Mouse (Mus musculus): ENCODE data around the gene Gnb2. TPM values are rescaled to one million over a fixed set of nuclear protein-coding genes. Genes with fewer than 3 reads are reported as not detected.

Gene Gnb2
- polyA plus RNA-seq (2015; fragmentation: Nextera tagmentation; extraction: Ambion mirVana), result 486 and 510 TPM in 2 replicates

DNA sequence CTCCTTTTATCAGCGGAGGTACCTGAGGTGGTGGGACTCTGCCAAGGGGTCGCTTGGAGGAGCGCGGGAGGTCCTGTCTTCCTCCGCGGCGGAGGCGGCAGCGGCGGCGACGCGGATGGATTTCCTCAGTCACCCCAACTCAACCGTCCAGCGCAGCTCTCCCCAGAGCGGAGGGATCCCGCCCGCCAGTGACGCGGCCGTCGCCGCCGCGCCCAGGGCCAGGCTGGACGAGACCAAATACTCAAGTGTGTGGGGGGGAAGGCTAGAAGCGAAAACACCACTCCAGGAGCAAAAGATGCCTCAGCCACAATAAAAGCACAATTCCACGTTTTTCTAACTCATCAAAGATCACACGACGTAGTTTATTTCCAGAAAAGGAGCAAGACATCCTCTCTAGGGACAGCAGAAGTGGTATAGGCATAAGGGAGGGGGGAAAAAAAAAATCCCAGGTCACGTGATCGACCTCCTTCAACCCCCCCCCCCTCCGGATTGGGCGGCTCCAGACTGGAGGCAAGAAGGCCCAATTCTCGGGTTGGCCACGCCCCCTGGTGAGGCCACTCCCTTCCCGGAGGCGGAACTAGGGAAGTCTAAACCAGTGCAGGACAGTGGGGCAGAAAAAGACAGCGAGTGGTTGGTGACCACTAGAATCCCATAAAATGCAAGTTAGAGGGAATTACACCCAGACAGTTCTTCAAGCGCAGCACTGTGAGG lies at the start of gene Gnb2, which contains the start of gene Epo:
Gene Gnb2, minus strand, starts transcription at position 394 of the 711 bp plus-strand sequence.
Gene Epo, minus strand, starts transcription at position 126 of the 711 bp plus-strand sequence.
- Histone ChIP-seq H3K4me1 (replicated peaks) (peaks cover 22% of the 10 kb centered on the region), H3K36me3 (peaks cover 20% of the 10 kb centered on the region), H3K4me2 (peak within 1 kb of the TSS; percentile 96), H3K27me3 (no peaks in the 10 kb centered on the region), H3K9me3 (no peaks in the 10 kb centered on the region), H3K27ac (replicated peaks) (peak within 1 kb of the TSS; percentile 97), H3K9ac (peak within 1 kb of the TSS; percentile 96), H3K4me3 (peak within 1 kb of the TSS; percentile 89)
- peak; percentile 62 for ATAC-seq (ENCODE audit: low read depth)
- WGBS, result under 1% methylated on average over 40 of the region's 40 CpGs

DNA sequence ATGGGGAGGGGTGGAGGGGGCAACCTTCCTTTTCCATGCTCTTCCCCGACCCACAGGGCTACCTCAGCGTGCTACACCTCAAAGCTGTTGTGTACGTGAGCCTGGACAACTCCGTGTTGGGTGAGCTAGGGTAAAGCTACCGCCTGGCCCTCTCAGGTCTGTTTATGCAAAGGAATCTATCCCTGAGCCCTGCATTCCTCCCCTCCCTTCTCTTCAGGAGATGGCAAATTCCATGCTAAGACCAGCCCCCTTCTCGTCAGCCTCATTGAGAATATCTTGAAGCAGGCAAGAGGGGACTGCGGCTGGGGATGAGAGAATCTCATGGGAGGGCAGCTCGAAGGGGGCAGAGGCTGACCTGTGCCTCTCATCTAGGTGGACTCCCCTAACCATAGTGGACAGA lies 49.4 kb upstream of the Gnb2 start:
- H3K9ac ChIP-seq, result peak overlapping the region; percentile 67
- WGBS, result 43% methylated on average over 8 of the region's 8 CpGs
- ATAC-seq (ENCODE audit: low read depth), result 0 out of 2 replicates have a peak, but pooled peaks have one; percentile 20

DNA sequence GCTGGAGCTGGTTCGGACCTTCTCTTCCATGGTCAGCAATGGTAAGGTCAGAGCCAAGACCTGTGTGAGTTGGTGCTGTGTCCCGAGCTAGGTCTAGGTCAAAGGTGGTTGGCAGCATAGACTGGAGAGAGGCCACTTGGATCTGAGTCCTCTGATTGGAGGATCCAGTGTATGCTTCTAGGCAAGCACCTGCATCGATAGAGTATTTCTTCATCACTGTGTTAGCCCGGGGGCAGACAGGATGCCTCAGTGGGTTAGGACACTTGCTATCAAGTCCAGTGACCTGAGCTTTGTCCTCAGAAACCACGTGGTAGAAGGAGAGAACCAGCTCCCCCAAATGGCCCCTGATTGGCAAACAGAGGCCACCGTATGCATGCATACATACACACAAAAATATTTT lies 46.9 kb upstream of the Gnb2 start:
- no peak for ATAC-seq (ENCODE audit: low read depth)
- Histone ChIP-seq H3K9me3 (no peaks in the 10 kb centered on the region), H3K4me1 (replicated peaks) (peaks cover 20% of the 10 kb centered on the region), H3K9ac (no peak overlapping the region), H3K4me2 (no peak overlapping the region), H3K36me3 (no peaks in the 10 kb centered on the region), H3K4me3 (no peak overlapping the region), H3K27ac (replicated peaks) (no peak overlapping the region), H3K27me3 (peaks cover 17% of the 10 kb centered on the region)
- whole genome bisulfite sequencing, result 81% methylated on average over 6 of the region's 6 CpGs

More for the DNA sequence above, 49.4 kb upstream of the Gnb2 start:
- Histone ChIP-seq H3K27me3 (peaks cover 17% of the 10 kb centered on the region), H3K4me3 (no peak overlapping the region; the same call in 1 of the 2 replicates), H3K27ac (replicated peaks) (no peak overlapping the region), H3K4me2 (peak overlapping the region; percentile 61), H3K36me3 (no peaks in the 10 kb centered on the region), H3K9me3 (no peaks in the 10 kb centered on the region), H3K4me1 (replicated peaks) (peaks cover 20% of the 10 kb centered on the region)

DNA sequence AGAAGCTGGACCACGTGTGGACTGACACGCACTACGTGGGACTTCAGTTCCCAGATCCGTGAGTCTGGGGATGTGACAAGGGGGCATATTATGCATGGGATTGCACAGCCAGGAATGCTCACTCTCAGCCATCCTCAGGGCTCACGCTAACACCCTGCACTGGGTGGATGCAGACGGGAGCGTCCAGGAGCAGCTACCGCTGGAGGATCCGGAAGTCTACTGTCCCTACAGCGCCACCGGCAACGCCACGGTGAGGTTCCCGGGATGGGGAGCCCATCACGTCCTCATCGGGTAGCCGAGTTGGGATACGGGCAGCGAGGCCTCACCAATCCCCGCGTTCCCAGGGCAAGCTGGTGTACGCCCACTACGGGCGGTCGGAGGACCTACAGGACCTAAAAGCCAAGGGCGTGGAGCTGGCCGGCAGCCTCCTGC lies 41.2 kb upstream of the Gnb2 start:
- ATAC-seq (ENCODE audit: low read depth), result peak; percentile 63
- Histone ChIP-seq H3K4me2 (peak overlapping the region; percentile 51), H3K9ac (peak overlapping the region; percentile 54), H3K27ac (replicated peaks) (no peak overlapping the region), H3K27me3 (peaks cover 9% of the 10 kb centered on the region), H3K4me1 (replicated peaks) (0 out of 2 replicates have a peak, but pooled peaks cover 6% of the 10 kb centered on the region), H3K4me3 (peak overlapping the region; percentile 20; the same call in 1 of the 2 replicates), H3K36me3 (no peaks in the 10 kb centered on the region), H3K9me3 (no peaks in the 10 kb centered on the region)
- 7% methylated on average over 27 of the region's 27 CpGs for WGBS

DNA sequence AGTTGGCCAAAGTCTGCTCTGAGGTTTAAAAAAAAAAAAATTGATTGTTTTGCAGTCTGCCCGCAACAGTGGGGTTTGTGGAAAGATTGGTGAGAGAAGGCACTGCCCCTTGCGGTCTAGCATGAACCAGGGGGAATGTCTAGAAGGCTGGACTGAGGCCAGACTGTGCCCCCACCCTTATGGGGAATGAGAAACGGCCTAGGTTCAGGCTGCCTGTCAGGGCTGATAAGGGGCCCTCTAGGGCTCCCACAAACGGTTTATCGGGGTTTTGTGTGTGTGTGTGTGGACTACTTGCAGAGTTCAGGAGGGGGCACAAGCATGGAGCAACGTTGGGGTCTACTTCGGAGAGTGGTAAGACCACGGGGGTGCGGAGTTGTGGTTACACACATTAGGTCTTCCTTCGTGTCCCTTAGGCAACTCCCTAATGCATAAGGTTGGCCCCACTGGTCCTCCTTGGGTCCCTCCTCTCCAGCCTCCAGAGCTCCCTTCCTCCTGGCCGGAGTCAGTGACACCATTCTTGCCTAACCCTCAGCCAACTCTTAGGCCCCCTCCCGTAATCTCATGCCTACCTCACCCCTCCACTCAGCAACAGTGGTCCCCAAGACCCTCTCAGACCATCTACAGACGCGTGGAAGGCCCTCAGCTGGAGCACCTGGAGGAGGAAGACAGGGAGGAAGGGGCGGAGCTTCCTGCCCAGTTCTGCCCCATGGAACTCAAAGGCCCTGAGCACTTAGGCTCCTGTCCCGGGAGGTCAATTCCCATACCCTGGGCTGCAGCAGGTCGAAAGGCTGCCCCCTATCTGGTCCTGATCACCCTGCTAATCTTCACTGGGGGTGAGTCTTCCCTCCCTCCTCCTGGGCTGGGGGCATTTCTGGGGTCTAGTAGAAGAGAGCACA lies 37.6 kb upstream of the Gnb2 start:
- no peak overlapping the region for H3K9ac ChIP-seq
- peaks cover 9% of the 10 kb centered on the region for H3K27me3 ChIP-seq
- WGBS, result 84% methylated on average over 17 of the region's 17 CpGs
- no peak overlapping the region for H3K4me2 ChIP-seq
- ATAC-seq (ENCODE audit: low read depth), result no peak
- H3K4me3 ChIP-seq, result no peak overlapping the region
- H3K36me3 ChIP-seq, result peaks cover 19% of the 10 kb centered on the region
- no peaks in the 10 kb centered on the region for H3K9me3 ChIP-seq
- no peak overlapping the region for H3K27ac ChIP-seq (replicated peaks)
- H3K4me1 ChIP-seq (replicated peaks), result 0 out of 2 replicates have a peak, but pooled peaks cover 6% of the 10 kb centered on the region

DNA sequence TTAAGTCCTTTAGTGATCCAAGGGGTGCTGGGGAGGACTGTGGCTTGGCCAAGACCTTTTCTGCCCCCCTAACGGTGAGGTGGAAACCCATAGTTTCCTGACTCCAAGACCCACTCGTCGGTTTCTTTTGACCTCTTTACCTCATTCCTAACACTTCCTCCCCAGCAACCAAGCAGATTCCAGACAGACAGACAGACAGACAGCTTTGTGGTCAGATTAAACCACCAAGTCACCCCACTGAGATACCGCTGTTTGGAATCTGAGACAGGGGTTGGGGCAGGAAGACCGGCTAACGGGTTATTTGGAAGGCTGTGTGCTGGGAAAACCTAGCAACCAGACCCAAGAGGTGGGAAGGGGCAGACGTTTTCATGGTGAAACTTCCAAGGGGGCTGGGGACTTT lies 36.9 kb upstream of the Gnb2 start:
- H3K27ac ChIP-seq (replicated peaks), result no peak overlapping the region
- H3K27me3 ChIP-seq, result peaks cover 8% of the 10 kb centered on the region
- no peak overlapping the region for H3K4me3 ChIP-seq
- no peaks in the 10 kb centered on the region for H3K9me3 ChIP-seq
- no peak overlapping the region for H3K4me2 ChIP-seq
- H3K36me3 ChIP-seq, result peaks cover 26% of the 10 kb centered on the region
- 63% methylated on average over 7 of the region's 7 CpGs for WGBS
- H3K9ac ChIP-seq, result no peak overlapping the region
- no peak for ATAC-seq (ENCODE audit: low read depth)
- 0 out of 2 replicates have a peak, but pooled peaks cover 6% of the 10 kb centered on the region for H3K4me1 ChIP-seq (replicated peaks)

DNA sequence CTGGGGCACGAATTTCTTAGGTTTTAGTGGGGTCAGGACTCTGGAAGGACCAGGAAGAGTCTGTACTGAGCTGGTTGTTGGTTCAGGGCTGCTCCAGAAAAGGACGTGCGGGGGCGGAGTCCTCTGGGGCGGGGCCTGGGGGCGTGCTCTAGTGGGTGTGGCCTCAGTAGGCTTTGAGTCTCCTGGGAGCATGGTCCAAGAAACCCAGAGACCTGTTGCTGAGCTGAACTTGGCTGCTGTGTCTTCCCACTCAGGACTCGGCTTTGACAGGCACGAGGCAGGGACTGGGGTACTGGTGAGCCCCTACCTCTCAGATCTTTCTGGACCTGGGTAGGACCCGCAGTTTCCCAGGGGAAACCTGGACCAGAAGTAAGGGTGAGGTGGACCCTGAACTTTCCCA lies 36.4 kb upstream of the Gnb2 start, which contains the start of gene Tfr2:
Gene Tfr2, plus strand, starts transcription at position 176 of the 400 bp plus-strand sequence.
- peaks cover 6% of the 10 kb centered on the region; the same call in 1 of the 2 replicates for H3K27me3 ChIP-seq
- no peak within 1 kb of the TSS for H3K9ac ChIP-seq
- H3K36me3 ChIP-seq, result peaks cover 31% of the 10 kb centered on the region
- 30% methylated on average over 9 of the region's 9 CpGs for WGBS
- 0 out of 2 replicates have a peak, but pooled peaks cover 5% of the 10 kb centered on the region for H3K4me1 ChIP-seq (replicated peaks)
- H3K4me3 ChIP-seq, result no peak within 1 kb of the TSS
- no peak within 1 kb of the TSS for H3K4me2 ChIP-seq
- H3K27ac ChIP-seq (replicated peaks), result no peak within 1 kb of the TSS
- no peaks in the 10 kb centered on the region for H3K9me3 ChIP-seq
- ATAC-seq (ENCODE audit: low read depth), result no peak

DNA sequence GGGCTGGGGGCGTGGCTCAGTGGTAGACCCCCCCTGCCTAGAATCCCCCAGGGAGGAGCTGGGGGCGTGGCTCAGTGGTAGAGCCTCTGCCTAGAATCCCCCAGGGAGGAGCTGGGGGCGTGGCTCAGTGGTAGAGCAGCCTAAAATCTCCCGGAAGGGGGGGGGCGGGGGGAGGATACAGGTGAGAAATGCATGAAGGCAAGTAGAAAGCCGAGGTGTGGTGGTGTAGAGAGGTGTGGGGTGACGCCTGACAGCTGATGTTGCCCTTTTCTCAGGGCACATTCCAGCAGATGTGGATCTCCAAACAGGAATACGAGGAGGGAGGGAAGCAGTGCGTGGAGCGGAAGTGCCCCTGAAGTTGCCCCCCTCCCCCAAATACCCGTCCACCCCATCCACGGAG lies 35.7 kb upstream of the Gnb2 start:
- ATAC-seq (ENCODE audit: low read depth), result no peak
- Histone ChIP-seq H3K27ac (replicated peaks) (no peak overlapping the region), H3K27me3 (peaks cover 6% of the 10 kb centered on the region; the same call in 1 of the 2 replicates), H3K36me3 (peaks cover 36% of the 10 kb centered on the region), H3K9me3 (no peaks in the 10 kb centered on the region), H3K9ac (no peak overlapping the region), H3K4me1 (replicated peaks) (no peaks in the 10 kb centered on the region), H3K4me2 (no peak overlapping the region), H3K4me3 (no peak overlapping the region)
- 75% methylated on average over 12 of the region's 12 CpGs for WGBS

DNA sequence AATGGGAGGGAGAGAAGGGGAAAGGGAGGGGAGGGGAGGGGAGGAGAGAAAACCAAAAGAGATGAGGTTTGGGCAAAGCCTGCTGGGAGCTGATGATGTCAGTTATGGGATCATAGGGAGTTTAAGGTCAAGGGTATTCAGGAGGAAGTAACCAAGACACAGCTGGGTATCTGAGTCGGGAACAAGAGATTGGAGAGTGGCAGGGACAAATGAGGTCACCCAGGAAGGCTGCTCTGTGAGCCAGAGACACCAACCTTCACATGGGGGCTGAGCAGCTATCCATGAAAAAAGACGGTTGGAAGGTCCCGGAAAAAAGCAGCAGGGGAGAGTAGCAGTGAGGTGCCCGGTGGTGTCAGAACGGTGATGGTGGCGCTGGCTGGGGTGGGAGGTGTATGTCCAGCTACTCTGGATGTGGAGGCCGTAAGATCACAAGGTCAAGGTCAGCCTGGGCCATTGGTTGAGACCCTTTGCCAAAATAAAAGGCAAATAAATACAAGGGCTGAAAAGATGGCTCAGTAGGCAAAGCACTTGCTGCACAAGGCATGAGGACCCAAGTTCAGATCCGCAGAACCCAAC lies 35.0 kb upstream of the Gnb2 start:
- no peak overlapping the region for H3K4me3 ChIP-seq
- WGBS, result 83% methylated on average over 8 of the region's 8 CpGs
- H3K4me1 ChIP-seq (replicated peaks), result no peaks in the 10 kb centered on the region
- H3K27ac ChIP-seq (replicated peaks), result no peak overlapping the region
- H3K4me2 ChIP-seq, result no peak overlapping the region
- no peaks in the 10 kb centered on the region for H3K9me3 ChIP-seq
- H3K36me3 ChIP-seq, result peaks cover 36% of the 10 kb centered on the region
- no peak for ATAC-seq (ENCODE audit: low read depth)
- H3K9ac ChIP-seq, result no peak overlapping the region
- peaks cover 6% of the 10 kb centered on the region; the same call in 1 of the 2 replicates for H3K27me3 ChIP-seq

DNA sequence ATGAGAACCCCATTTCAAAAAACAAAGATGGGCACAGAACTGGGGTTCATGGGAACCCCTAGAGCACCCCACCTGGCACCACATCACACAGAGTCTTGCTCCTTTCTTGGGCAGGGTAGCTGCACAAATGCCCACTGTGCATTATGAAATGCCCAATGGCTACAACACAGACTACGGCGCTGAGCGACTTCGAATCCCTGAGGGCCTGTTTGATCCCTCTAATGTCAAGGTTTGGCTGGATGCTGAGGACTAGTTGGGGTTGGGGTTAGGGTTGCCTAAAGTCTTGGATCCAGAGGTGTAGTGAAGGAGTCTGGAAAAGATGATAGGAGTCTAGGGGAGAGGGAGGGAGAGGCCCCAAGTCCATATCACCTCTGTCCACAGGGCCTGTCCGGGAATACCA lies 33.1 kb upstream of the Gnb2 start:
- Histone ChIP-seq H3K27ac (replicated peaks) (no peak overlapping the region), H3K9me3 (no peaks in the 10 kb centered on the region), H3K4me3 (no peak overlapping the region), H3K36me3 (peaks cover 36% of the 10 kb centered on the region), H3K4me1 (replicated peaks) (no peaks in the 10 kb centered on the region), H3K9ac (no peak overlapping the region), H3K27me3 (no peaks in the 10 kb centered on the region), H3K4me2 (no peak overlapping the region)
- 94% methylated on average over 5 of the region's 5 CpGs for WGBS
- no peak for ATAC-seq (ENCODE audit: low read depth)

DNA sequence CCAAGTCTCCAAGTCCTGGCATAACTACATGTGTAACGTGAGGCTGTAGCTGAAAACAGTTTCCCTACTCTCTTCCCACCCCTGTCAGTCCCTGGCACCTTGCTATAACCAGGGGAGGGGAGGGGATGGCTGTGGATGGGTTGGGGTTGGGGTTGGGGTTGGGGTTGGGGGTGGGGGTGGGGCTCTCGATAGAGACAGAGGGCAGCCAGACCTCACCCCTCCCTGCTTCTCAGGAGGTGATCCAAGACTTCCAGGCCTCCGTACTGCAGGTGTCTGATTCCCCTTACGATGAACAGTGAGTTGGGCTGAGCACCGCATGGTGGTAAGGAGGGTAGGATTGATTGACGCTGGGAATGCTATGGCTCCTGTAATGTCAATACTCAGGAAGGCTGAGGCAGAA lies 32.4 kb upstream of the Gnb2 start:
- H3K4me1 ChIP-seq (replicated peaks), result no peaks in the 10 kb centered on the region
- WGBS, result 71% methylated on average over 6 of the region's 6 CpGs
- H3K4me2 ChIP-seq, result no peak overlapping the region
- H3K4me3 ChIP-seq, result no peak overlapping the region
- no peak overlapping the region for H3K9ac ChIP-seq
- H3K27ac ChIP-seq (replicated peaks), result no peak overlapping the region
- H3K9me3 ChIP-seq, result no peaks in the 10 kb centered on the region
- peaks cover 36% of the 10 kb centered on the region for H3K36me3 ChIP-seq
- H3K27me3 ChIP-seq, result no peaks in the 10 kb centered on the region
- ATAC-seq (ENCODE audit: low read depth), result no peak
